Mouse (Mus musculus): ENCODE results near the gene Rbm7.
"Not testable (repeated sequence)": the region's sequence is repeated elsewhere in the genome, so short reads cannot be mapped to it uniquely, and the experiment has no call there.

The Rbm7 gene

DNA sequence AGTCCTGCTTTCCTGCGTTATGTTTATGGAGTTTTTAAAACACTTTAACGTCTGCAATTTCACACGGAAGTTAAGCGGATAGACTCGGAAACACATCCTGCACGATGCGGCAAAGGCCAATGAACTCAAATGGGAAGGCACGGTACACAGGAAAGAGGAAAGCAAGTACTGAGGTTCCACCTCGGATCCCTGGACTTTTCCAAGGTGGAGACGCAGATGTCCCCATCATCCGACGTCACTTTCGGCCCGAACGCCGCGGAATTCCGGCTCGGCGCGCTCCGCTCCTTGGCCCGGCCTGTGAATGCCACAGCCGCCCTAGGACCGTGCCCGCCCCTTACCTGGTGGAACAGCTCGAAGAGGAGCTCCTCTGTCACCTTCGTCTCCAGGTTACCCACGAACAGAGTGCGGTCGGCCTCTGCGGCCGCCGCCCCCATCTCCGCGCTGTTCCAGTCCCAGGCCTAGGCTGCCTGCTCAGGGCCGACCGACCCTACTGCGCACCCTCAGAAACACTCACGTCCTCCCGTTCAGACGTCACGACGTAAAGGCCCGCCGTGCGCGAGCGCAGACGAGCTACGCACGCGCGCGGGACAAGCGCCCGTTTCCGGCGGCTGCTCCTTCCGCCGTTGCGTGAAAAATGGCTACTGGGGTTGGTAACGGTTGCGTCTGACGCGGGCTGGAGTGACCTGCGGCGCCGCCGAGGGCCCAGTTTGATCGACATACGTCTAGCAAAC is at the start of gene Rbm7, which contains the start of gene Gm5617:
TSS of gene Rbm7 (minus strand) at position 483 of the 731 bp plus-strand sequence.
TSS of gene Gm5617 (plus strand) at position 626 of the 731 bp plus-strand sequence.
- DNase-seq (ENCODE audit: low spot score): peak; percentile 94

DNA sequence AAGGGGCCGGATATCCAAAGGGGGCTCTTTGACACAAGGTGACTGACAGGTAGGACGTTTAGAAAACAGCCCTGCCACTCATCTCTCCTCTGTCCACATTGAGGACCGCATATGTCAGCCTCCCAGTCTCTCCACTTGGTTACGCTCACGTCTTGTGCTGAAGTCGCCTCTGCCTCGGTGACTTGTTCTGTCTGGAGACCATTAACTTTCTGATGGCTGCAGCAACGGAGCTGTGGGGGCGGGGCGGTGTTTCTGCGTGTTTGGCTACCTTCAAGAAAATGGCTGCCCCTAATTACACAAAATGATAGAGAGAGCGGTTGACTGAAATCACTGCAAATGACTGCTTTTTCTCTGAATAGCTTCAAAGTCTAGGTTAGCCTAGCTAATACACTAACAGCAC is 43.6 kb upstream of the Rbm7 start:
- DNase-seq (ENCODE audit: low spot score): peak; percentile 55

DNA sequence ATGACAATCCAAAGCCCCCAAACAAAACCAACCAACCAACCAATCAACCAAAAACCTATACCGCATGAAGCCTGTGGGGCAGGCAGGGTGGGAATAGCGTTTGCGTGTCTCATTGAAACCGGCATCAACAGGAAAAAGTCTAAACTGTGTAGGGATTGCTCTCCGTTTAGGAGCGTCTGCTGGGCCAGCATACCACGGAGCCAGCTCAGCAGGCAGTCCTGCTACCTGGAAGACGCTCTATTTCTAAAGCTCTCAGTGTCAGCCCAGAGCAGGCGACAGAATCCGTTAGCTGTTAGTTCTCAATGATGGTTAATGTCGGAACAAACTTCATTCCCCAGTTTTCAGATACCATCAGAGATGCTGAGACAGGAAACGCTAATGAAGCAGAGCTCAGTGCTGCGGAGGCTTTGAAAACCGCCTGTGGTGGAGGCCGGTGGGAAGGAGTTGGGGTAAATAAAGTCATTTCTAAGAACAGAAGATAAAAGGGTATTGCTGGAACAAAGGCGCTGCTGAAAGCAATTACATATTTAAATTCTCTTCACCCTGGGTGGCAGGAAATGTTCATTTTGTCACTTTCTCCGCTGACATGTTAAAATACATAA is 43.0 kb upstream of the Rbm7 start:
- DNase-seq (ENCODE audit: low spot score): no peak

DNA sequence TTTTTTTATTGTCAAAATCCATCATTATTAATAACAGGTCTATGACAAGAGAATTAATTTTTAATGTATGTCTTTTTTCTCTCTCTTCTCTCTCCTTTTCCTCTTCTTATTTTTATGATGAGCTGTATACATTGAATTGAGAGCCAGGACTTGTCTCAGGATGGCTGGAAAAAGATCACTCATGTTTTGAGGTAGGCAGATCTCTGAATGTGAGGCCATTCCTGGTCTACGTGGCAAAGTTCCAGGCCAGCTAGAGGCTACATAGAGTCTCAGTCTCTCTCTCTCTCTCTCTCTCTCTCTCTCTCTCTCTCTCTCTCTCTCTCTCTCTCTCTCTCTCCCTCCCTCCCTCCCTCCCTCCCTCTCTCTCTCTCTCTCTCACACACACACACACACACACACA is 42.5 kb upstream of the Rbm7 start:
- not testable (repeated sequence) for DNase-seq (ENCODE audit: low spot score)

DNA sequence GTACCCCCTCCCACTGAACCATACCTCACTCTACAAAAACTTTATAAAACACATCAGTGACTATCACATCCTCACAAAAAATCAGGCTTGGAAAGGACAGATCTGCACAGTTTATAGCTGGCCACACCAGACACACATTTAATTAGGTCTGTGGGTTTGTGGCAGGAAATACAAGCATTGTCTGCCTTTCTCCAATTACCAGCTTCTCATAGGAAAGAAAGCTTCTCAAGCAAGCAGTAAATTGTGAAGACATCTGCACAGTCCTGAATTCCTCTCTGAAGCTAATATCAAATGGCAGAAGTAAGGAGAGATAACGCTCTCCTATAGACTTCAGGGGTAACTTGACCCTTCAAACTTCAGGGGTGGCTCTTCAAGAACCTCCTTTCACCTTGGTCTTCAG is 41.3 kb upstream of the Rbm7 start:
- DNase-seq (ENCODE audit: low spot score): no peak

DNA sequence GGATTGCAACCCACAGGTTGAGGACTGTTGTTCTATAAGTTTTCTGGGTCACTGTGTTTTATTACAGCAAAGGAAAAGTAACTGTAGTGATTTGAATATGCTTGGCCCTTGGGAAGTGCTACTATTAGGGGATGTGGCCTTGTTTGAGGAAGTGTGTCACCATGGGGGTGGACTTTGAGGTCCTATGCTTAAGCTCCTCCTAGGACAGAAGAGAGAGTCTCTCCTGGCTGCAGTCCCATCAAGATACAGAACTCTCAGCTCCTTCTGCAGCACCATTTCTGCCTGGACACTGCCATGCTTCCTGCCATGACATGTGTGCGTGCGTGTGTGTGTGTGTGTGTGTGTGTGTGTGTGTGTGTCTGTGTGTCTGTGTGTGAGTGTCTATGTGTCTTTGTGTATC is 37.6 kb upstream of the Rbm7 start:
- no peak for DNase-seq (ENCODE audit: low spot score)

DNA sequence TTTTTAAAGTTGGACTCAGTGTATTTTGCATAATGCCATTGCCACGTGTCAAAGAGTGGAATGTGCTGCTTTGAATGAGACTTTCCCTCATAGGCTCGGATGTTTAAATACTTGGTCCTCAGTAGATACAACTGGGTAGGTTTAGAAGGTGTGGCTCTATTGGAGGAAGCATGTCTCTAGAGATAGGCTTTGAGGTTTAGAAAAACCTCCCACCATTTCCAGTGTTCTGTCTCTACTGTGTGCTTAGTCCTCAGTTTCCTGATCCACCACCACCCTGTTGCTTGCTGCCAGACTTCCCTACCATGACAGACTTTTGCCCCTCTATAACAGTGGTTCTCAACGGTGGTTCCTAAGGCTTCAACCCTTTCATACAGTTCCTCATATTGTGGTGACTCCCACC is 37.1 kb upstream of the Rbm7 start:
- DNase-seq (ENCODE audit: low spot score): no peak

DNA sequence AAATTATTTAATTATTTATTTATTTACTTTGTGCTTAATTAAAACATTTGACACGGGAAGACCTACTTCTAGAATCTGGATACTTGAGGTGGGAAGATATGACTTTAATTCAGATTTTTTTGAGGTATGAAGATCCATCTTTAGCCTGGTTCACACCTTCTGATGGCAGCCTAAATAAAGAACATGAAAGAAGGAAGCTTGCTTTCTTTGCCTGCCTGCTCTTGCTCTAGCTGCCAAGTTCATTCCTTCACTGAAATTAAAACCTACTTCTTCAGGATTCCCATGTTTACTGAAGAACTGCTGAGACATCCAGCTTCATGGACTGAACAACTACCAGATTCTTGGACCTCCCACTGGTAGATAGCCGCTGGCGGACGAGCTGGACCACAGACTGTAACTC is 36.2 kb upstream of the Rbm7 start:
- no peak for DNase-seq (ENCODE audit: low spot score)

DNA sequence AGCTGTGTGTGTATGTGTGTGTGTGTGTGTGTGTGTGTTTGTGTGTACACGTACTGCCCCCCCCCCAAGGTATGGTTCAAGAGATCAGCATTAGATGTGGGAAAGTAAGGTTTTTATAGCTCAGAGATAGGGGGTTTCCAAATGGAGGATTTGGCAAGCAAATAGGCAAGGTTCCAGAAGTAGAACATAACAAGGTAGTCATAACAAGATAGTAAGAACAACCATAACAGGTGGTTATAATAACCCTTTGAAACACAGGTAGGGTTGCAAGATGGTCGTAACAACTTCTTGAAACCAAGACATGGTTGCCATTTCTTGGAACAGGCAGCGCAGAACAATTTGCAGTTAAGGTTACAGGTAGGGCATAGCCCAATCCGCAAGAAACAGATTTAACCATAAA is 31.4 kb upstream of the Rbm7 start:
- no peak for DNase-seq (ENCODE audit: low spot score)

DNA sequence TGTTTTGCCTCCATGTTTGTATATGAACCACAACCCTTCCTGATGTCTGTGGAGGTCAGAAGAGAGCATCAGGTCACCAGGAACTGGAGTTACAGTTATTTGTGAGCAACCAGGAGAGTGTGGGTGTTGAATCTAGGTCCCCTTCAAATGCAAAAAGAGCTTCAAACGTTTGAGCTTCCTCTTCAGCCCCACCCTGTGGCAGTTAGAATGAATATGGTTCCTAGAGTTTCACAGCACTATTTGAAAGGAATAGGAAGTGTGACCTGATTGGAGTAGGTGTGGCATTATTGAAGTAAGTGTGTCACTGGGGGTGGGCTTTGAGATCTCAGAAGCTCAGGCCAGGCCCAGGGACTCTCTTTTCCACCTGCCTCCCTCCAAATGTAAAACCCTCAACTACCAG is 30.5 kb upstream of the Rbm7 start:
- no peak for DNase-seq (ENCODE audit: low spot score)

DNA sequence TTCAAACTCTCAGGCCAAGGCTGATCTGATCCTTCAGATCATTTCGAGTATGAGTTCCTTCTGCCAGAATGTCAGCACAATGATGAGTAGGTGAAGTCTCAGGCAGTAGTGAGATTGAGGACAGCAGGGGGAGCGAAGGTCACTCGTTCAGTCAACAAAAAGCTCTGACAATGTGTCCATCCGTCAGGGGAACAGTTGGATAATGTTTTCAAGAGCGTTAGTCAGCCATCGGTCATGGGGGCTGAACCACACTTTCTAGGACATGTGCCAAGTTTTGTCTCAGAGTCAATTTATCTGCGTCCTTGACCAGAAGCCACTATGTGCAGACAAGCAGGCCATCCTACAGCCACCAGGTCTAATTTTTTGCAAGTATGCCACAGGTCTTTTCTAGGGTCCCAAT is 25.3 kb upstream of the Rbm7 start:
- not testable (repeated sequence) for DNase-seq (ENCODE audit: low spot score)

DNA sequence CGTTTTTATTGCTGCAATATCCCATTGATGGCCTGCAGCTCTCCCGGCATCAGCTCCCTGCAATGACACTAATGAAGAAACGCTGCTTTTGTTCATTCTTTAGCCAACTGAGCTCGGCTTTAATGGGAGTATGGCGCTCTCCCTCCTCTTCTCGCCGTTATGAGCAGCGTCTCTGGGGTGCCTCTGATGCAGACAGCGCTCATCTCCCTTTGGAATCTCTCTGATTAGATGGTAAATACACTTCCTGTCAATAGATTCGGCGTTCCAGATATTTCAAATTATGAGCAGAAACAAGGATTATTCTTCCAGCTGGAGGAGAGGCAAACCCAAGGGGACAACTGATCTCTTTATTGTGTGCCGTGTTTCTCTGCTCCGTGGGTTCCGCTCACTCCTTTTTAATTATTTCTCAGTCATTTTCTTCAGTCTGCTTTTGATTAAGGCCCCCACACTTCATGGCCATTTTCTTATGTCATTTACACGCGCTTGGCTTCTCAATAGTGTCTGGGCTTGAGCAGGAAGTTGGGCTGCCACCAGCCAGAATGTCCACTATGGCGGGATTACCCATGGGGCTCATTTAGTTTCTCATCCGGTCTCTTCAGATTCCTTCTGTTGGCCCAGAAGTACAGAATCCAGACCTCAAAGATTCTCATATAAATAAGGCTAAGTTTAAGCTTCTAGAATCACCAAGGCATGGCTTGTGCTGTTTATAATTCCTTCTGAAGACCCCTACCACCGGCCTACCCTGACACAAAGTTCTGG is 22.5 kb upstream of the Rbm7 start:
- no peak for DNase-seq (ENCODE audit: low spot score)

DNA sequence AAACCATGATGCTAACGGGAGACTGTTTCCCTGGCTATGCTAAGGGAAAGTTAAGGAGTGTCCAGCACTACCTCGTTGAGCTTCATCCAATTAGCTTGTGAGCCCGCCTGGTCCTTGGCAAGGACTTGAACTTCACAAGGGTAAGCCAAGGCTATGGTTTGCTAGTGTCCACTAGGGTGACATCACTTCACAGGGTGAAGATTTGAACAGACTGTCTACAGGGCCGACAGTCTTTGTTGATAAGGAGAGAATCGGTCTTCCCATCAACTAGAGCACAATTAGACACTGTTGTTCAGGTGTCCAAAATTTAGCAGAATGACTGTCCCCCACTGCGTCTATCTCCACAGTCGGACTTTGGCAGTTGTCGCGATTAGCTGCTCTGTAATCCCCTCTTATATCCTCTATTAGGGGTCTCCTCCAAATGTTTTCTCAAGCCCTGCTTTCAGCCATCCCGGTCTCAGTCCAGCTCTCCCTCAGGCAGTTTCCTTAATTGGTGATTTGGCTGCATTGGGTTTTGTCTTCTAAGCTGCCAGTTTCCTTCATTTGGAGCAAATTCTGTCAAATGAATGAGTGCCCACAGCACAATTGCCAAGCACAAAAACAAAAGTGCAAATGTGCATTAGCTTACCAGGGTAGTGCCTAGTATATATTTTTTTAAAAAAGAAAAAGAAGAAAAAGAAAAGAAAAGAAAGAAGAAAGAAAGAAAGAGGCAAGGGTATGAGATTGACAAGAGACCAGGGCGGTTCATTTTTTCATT is 21.7 kb upstream of the Rbm7 start:
- DNase-seq (ENCODE audit: low spot score): no peak

DNA sequence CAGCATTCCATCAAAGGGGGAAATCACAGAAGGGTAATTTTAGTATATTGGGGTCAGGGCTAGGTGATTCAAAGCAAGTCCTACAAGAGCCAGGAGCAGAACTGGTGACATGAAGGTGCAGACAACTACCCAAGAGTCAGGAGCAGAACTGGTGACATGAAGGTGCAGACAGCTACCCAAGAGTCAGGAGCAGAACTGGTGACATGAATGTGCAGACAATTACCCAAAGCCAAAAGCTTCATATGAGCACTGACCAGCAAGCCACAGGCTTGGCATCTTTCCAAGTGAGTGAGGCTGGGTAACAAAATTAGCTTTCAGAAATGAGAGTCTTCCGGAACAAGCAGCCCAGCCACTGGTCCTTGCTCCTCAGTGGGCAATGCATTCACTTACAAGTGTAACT is 20.2 kb upstream of the Rbm7 start:
- no peak for DNase-seq (ENCODE audit: low spot score)

DNA sequence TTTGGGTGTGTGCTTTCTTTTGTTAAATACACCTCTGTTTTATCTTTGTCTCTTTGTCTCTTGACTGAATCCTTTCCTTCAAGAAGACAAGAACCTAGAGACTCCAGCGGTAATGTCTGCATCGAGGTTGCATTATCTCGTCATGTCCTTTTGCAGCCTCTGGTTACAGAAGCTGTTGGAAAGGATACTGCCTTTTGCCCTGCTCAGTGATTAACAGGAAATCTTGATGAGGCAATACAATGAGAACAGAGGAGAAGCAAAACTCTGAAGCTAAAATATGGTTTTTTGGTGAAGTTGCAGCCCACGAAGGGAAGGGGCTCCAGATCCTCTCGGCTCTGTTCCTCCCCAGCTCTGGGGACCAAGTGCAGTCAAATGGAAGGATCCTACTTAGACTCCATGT is 15.0 kb upstream of the Rbm7 start:
- DNase-seq (ENCODE audit: low spot score): no peak

DNA sequence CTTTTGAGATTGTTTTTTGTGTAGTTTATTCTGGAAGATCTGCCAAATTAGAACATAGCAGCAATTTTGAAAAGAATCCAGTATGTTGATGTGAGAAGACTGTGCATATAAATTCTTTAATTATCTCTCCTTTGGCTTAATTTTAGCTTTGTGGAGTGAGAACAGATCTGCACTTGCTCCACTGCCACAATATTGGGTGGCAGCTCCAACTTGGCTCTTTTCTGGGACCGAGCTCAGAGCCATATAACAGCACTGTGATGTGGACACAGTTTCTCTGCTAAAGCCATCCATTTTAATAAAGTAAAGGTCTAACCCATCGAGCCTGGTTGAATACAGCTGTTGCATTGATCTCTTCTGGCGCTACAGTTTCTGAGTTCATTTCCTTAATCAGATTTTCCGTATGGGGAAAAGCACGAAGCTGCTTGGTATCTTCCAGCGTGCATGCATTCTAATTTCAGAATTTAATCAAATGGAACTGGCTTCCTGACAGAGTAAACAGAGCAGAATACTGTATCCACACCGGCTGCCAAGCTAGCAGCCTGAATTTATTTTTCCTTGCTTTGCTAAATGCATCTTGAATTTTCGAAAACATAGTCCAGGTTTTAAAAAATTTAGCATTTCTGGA is 9.8 kb upstream of the Rbm7 start:
- no peak for DNase-seq (ENCODE audit: low spot score)

DNA sequence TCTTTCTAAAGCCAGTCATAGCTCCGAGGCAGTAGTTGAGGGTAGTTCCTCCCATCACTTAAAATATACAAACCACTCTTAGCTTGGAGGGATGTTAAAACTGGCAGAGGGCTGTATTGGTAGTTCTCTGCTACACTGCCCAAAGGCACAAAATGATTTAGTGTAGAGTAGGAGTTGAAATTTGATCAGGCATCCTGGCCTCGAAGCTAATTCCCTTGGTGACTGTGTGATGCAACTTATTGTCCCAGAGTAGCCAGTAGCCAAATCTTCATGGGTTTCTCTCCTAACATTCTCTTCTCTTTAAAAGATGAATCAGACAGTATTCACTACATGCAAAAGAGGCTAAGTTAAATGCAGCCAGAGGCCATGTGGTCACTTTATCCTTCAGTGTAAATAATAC is 7.9 kb upstream of the Rbm7 start:
- no peak for DNase-seq (ENCODE audit: low spot score)

DNA sequence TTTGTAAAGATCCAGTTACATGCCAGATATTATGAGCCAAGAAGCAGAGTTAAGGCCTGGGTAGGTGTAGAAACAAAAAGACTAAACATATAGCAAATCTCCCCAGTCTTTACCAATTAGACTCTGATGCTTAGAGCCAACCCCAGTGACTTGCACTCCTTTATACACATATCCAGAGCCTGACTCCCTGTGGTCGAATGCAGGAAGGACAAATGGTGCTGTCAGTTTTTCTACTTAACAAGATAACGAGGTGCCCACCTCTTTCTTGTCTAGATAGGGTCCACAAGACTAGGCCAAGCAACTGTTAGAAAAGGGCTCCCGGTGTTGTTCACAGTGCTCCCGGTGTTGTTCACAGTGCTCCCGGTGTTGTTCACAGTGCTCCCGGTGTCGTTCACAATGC is 6.1 kb upstream of the Rbm7 start:
- no peak for DNase-seq (ENCODE audit: low spot score)

DNA sequence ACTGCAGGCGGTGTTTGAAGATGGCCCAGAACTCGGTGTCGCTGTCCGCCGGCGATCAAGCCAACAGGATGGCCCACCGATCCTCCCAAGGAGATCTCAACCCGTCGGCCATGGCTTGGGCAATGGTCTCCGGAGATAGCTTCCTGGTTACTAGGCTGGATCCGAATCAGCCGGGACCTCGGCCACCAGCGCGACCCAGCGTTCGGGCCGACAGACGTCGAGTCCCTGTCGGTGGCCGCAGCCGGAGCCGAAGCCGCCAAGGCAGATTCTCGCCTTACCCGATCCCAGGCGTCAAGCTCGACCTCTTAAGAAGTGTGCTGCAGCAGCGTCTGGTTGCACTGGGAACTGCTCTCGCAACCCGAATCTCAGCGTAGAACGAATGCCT is 441 bp upstream of the Rbm7 start:
- peak; percentile 73 for DNase-seq (ENCODE audit: low spot score)

DNA sequence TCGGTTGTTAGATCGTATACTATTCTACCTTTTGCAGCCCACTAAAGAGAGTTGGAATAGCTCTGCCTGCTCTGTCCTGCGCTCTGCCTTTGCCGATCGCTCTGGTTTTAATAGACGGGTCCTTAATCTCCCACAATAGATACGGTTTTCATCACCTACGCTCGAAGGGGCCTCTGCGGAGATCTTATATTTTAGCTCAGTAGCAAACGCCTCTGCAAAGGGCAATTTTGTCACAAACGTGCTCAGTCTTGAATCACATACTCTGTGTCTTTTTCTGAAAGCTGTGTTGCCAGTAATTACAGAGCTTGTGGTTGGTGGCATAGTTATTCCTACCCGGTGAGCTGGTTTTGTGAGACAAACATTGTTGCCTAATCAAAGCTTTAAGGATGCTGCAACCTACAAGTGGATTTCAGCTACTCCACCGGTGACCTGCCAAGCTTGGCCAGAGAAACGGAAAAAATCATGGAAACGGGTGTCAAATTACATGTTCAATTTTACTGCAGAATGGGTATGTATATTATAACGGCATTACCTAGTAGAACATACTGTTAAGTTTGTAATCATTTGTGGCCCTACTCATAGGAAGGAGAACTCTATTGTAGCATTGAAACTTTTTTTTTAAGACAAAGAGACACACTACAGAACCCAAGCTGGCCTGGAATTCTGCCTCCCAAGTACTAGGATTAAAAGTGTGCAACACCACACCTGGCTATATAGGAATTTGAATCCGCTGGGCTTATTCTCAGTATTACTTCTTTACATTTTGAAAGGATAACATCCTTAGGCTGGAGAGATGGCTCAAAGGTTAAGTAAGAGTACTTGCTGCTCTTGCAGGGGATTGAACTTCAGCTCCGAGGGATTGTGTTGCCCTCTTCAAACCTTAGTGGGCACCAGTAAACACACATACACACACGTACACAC is 13.6 kb downstream of the Rbm7 start:
- no peak for DNase-seq (ENCODE audit: low spot score)

All from testis, postnatal 10 days (tissue).